Mouse (Mus musculus): ENCODE results near the gene Herc3. TPM values are rescaled to one million over a fixed set of nuclear protein-coding genes. Genes with fewer than 3 reads are reported as not detected.

Gene Herc3
- polyA plus RNA-seq, 1 experiment, result 25.7 TPM

DNA sequence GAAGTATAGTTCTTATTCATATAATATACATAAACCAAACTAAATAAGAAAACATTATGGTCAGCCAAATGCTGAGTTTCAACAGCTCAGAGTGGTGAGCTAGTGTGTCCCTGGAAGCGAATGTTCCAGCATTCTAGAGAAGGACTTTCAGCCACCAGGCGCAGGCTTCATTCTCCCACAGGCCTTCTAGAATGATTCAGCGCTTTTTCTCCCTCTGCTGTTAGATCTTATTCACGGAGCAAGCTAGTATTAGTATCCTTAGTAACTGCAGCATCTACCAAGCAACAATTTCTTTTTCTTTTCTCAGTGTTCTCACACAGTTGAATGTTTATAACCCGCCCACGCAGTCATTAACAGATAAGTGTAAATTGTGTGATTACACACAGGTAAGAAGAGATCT lies 51.0 kb downstream of the Herc3 start:
- TF ChIP-seq CTCF (IDR thresholded peaks at IDR 0.05; ENCODE audit: low read depth, low read length) (no peak), POLR2A (IDR thresholded peaks at IDR 0.05; ENCODE audit: borderline replicate concordance, low read depth, low read length) (no peak)
- H3K27ac ChIP-seq (ENCODE audit: insufficient read depth, low read depth, low read length), result no peak overlapping the region
- no peaks in the 10 kb centered on the region for H3K4me1 ChIP-seq (ENCODE audit: control insufficient read depth, insufficient read depth, low read length)
- no peak overlapping the region for H3K4me3 ChIP-seq (ENCODE audit: insufficient read depth, low read length)

- no peak overlapping the region for H3K4me3 ChIP-seq (ENCODE audit: insufficient read depth, low read length)
- TF ChIP-seq POLR2A (IDR thresholded peaks at IDR 0.05; ENCODE audit: borderline replicate concordance, low read depth, low read length) (no peak), CTCF (IDR thresholded peaks at IDR 0.05; ENCODE audit: low read depth, low read length) (no peak)
- no peaks in the 10 kb centered on the region for H3K4me1 ChIP-seq (ENCODE audit: control insufficient read depth, insufficient read depth, low read length)
- no peak overlapping the region for H3K27ac ChIP-seq (ENCODE audit: insufficient read depth, low read depth, low read length)
Measured at GRCm38 (mm10) chr6:58889917-58890316, 58.7 kb downstream of the Herc3 start.

- H3K4me1 ChIP-seq (ENCODE audit: control insufficient read depth, insufficient read depth, low read length), result no peaks in the 10 kb centered on the region
- no peak overlapping the region for H3K27ac ChIP-seq (ENCODE audit: insufficient read depth, low read depth, low read length)
- TF ChIP-seq CTCF (IDR thresholded peaks at IDR 0.05; ENCODE audit: low read depth, low read length) (no peak), POLR2A (IDR thresholded peaks at IDR 0.05; ENCODE audit: borderline replicate concordance, low read depth, low read length) (no peak)
- H3K4me3 ChIP-seq (ENCODE audit: insufficient read depth, low read length), result no peak overlapping the region
Measured at GRCm38 (mm10) chr6:58893307-58893706, 62.0 kb downstream of the Herc3 start.

DNA sequence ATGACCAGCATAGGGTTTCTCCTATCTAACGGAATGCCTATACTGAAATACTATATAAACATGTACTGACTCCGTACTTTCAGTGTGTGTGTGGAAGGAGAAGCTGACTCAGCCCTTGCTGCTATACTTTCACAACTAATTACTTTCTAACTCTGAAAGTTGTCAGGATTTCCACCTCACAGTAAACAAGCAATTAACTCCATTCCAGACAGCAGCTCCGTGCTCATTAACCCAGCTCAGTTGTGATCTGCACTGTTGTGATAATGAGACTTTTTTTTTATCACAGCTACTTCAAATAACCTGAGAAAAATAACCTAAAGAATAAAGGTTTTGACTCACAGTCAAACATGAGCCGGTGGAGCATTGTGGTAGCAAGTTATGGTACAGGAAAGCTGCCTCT lies 63.7 kb downstream of the Herc3 start:
- Histone ChIP-seq H3K4me3 (ENCODE audit: insufficient read depth, low read length) (no peak overlapping the region), H3K4me1 (ENCODE audit: control insufficient read depth, insufficient read depth, low read length) (no peaks in the 10 kb centered on the region), H3K27ac (ENCODE audit: insufficient read depth, low read depth, low read length) (no peak overlapping the region)
- TF ChIP-seq CTCF (IDR thresholded peaks at IDR 0.05; ENCODE audit: low read depth, low read length), result no peak
- no peak for TF ChIP-seq POLR2A (IDR thresholded peaks at IDR 0.05; ENCODE audit: borderline replicate concordance, low read depth, low read length)

DNA sequence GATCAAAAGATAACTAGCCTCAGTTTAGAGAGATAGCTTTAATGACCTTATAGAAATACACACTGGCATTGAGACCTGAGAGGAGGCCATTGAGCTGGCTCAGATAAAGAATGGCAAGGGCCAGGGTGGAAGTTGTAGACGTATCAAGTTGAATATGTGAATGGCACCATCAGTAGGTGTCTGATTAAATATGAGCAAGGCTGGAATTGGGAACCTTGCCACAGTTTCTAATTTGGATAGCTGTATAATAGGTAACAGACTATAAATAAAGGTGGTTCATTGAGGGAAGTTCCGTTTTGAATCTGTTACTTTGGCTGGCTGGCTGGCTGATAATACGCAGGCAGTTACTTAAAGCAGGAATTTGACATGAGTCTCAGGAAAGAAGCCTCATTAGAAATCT lies 65.4 kb downstream of the Herc3 start:
- no peaks in the 10 kb centered on the region for H3K4me1 ChIP-seq (ENCODE audit: control insufficient read depth, insufficient read depth, low read length)
- no peak overlapping the region for H3K4me3 ChIP-seq (ENCODE audit: insufficient read depth, low read length)
- no peak overlapping the region for H3K27ac ChIP-seq (ENCODE audit: insufficient read depth, low read depth, low read length)
- TF ChIP-seq CTCF (IDR thresholded peaks at IDR 0.05; ENCODE audit: low read depth, low read length) (no peak), POLR2A (IDR thresholded peaks at IDR 0.05; ENCODE audit: borderline replicate concordance, low read depth, low read length) (no peak)

GRCm38 (mm10) chr6:58899076-58899475 lies 67.8 kb downstream of the Herc3 start:
- H3K4me3 ChIP-seq (ENCODE audit: insufficient read depth, low read length), result no peak overlapping the region

DNA sequence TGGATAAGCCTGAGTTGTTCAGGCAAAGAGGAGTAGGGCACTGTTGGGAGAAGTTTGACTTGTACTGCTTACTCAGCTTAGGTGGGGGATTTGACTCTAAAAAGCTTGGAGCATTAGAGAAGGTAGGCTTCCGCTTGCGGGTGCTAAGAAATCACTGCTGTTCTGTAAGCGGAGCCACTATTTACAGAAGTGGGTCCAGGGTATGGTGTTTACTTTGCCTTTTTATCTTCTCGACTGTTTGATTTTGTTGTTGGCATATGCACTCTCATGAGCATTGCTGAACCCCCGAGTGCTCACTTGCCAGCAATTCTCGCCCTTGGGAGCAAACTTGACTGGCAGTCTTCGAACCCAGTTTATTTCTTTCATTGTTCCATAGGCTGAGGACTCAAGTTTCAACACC lies 69.3 kb downstream of the Herc3 start:
- no peaks in the 10 kb centered on the region for H3K4me1 ChIP-seq (ENCODE audit: control insufficient read depth, insufficient read depth, low read length)
- H3K27ac ChIP-seq (ENCODE audit: insufficient read depth, low read depth, low read length), result no peak overlapping the region
- no peak for TF ChIP-seq CTCF (IDR thresholded peaks at IDR 0.05; ENCODE audit: low read depth, low read length)
- no peak for TF ChIP-seq POLR2A (IDR thresholded peaks at IDR 0.05; ENCODE audit: borderline replicate concordance, low read depth, low read length)
- no peak overlapping the region for H3K4me3 ChIP-seq (ENCODE audit: insufficient read depth, low read length)

More at GRCm38 (mm10) chr6:58899076-58899475, 67.8 kb downstream of the Herc3 start:
- TF ChIP-seq CTCF (IDR thresholded peaks at IDR 0.05; ENCODE audit: low read depth, low read length), result no peak
- H3K27ac ChIP-seq (ENCODE audit: insufficient read depth, low read depth, low read length), result no peak overlapping the region
- H3K4me1 ChIP-seq (ENCODE audit: control insufficient read depth, insufficient read depth, low read length), result no peaks in the 10 kb centered on the region

DNA sequence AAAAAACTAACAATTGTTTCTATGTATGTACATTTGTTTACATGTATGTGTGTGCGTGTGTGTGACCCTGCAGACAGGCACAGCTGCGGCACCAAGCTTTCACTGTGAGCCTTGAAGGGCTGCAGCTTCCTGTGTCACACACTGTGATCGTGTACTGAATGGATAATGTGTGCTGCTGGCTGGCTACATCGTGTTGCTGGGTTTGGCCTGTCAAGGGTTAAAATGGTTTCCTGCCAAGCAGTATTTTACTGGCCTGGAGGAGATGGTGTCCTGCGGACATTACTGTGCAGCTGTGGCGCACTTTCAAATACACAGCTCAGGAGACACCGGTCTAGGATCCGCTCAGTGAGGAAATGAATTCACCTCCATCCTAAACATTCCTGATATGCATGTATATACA lies 71.9 kb downstream of the Herc3 start:
- Histone ChIP-seq H3K4me1 (ENCODE audit: control insufficient read depth, insufficient read depth, low read length) (no peaks in the 10 kb centered on the region), H3K27ac (ENCODE audit: insufficient read depth, low read depth, low read length) (no peak overlapping the region), H3K4me3 (ENCODE audit: insufficient read depth, low read length) (no peak overlapping the region)
- TF ChIP-seq CTCF (IDR thresholded peaks at IDR 0.05; ENCODE audit: low read depth, low read length), result no peak

DNA sequence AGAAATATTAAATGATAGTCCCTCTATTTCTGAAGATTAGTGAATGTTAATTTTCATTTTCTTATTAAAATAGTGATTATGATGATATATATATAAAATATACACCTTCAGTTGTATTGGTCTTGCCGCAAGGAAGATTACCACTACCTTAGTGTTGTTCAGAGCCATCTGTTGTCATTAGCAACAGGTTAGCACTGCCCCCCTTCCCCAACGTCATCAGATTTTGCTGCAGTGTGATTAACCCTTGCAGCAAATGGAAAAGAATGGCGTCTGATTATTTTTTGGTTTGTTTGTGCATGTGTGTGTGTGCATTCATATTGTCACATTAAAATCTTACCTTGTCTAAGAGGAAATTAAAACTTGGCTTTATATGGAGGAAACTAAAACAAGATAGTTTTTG lies 73.3 kb downstream of the Herc3 start:
- TF ChIP-seq CTCF (IDR thresholded peaks at IDR 0.05; ENCODE audit: low read depth, low read length), result no peak
- TF ChIP-seq POLR2A (IDR thresholded peaks at IDR 0.05; ENCODE audit: borderline replicate concordance, low read depth, low read length), result no peak
- H3K4me3 ChIP-seq (ENCODE audit: insufficient read depth, low read length), result no peak overlapping the region
- H3K4me1 ChIP-seq (ENCODE audit: control insufficient read depth, insufficient read depth, low read length), result no peaks in the 10 kb centered on the region
- no peak overlapping the region for H3K27ac ChIP-seq (ENCODE audit: insufficient read depth, low read depth, low read length)

GRCm38 (mm10) chr6:58906852-58907261 lies 75.6 kb downstream of the Herc3 start, which contains the start of gene Nap1l5:
Nap1l5 (minus strand) TSS chr6:58907076.
- TF ChIP-seq POLR2A (IDR thresholded peaks at IDR 0.05; ENCODE audit: borderline replicate concordance, low read depth, low read length), result no peak
- no peak for TF ChIP-seq CTCF (IDR thresholded peaks at IDR 0.05; ENCODE audit: low read depth, low read length)
- no peaks in the 10 kb centered on the region for H3K4me1 ChIP-seq (ENCODE audit: control insufficient read depth, insufficient read depth, low read length)
- no peak within 1 kb of the TSS for H3K4me3 ChIP-seq (ENCODE audit: insufficient read depth, low read length)
- no peak within 1 kb of the TSS for H3K27ac ChIP-seq (ENCODE audit: insufficient read depth, low read depth, low read length)

GRCm38 (mm10) chr6:58907336-58907735 lies 76.1 kb downstream of the Herc3 start:
- H3K27ac ChIP-seq (ENCODE audit: insufficient read depth, low read depth, low read length), result no peak overlapping the region
- no peaks in the 10 kb centered on the region for H3K4me1 ChIP-seq (ENCODE audit: control insufficient read depth, insufficient read depth, low read length)
- no peak overlapping the region for H3K4me3 ChIP-seq (ENCODE audit: insufficient read depth, low read length)
- no peak for TF ChIP-seq POLR2A (IDR thresholded peaks at IDR 0.05; ENCODE audit: borderline replicate concordance, low read depth, low read length)
- TF ChIP-seq CTCF (IDR thresholded peaks at IDR 0.05; ENCODE audit: low read depth, low read length), result no peak

Data from bone marrow macrophage, adult 2 months (primary cell).